Mouse (Mus musculus) myocyte (in vitro differentiated cells): Measurements from ENCODE around the gene Ccdc157. TPM values are rescaled to one million over a fixed set of nuclear protein-coding genes. Genes with fewer than 3 reads are reported as not detected.
A peak's percentile ranks its signal among the peaks of the same experiment; 100 is the strongest.

Source experiments
- H3K27me3 ChIP-seq: one replicate; pipeline ENCODE4 v1.6.1; 2011; ENCODE audit not compliant: control insufficient read depth, insufficient read depth, insufficient read length
- H3K36me3 ChIP-seq: one replicate; pipeline ENCODE4 v1.6.1; 2011; ENCODE audit not compliant: control insufficient read depth, insufficient read depth
- H3K4me2 ChIP-seq: one replicate; pipeline ENCODE4 v1.6.1; 2011; ENCODE audit warnings: low read depth, control low read depth
- H3K4me3 ChIP-seq: one replicate; pipeline ENCODE4 v1.5.1; 2011; ENCODE audit warnings: mild to moderate bottlenecking, control low read depth, moderate library complexity
- H3K79me2 ChIP-seq: one replicate; pipeline ENCODE4 v1.6.1; 2011; ENCODE audit not compliant: control insufficient read depth, insufficient read depth
- H3ac ChIP-seq: one replicate; pipeline ENCODE4 v1.6.1; 2011; ENCODE audit not compliant: control insufficient read depth, insufficient read length
- CEBPB ChIP-seq: IDR thresholded peaks from 2 replicates; pipeline ENCODE4 v1.6.1; 2011; ENCODE audit warnings: mild to moderate bottlenecking, moderate library complexity; ENCODE audit not compliant: poor library complexity, insufficient read depth, severe bottlenecking
- E2F4 ChIP-seq: IDR thresholded peaks from one replicate; pipeline ENCODE4 v1.6.1; 2011; ENCODE audit warnings: mild to moderate bottlenecking, control low read depth, moderate library complexity; ENCODE audit not compliant: insufficient read depth
- MAX ChIP-seq: IDR thresholded peaks from one replicate; pipeline ENCODE4 v1.6.1; 2011; ENCODE audit warnings: low read depth, mild to moderate bottlenecking, control low read depth
- MYOD1 ChIP-seq, 3 experiments: IDR thresholded peaks; one replicate each; pipeline ENCODE4 v1.6.1; 2011; ENCODE audit warnings: control low read depth in 2 of 3, low read depth in 2 of 3, mild to moderate bottlenecking in 2 of 3, moderate library complexity in 1 of 3; ENCODE audit not compliant: insufficient read length in 2 of 3, control insufficient read depth in 1 of 3
- MYOG ChIP-seq, 3 experiments: IDR thresholded peaks; one replicate each; pipeline ENCODE4 v1.6.1; 2011; ENCODE audit warnings: control low read depth in 2 of 3, low read depth in 2 of 3, mild to moderate bottlenecking in 2 of 3; ENCODE audit not compliant: insufficient read length in 2 of 3, control insufficient read depth in 1 of 3, insufficient read depth in 1 of 3
- POLR2A ChIP-seq: IDR thresholded peaks from one replicate; pipeline ENCODE4 v1.6.1; 2011; ENCODE audit warnings: low read depth, mild to moderate bottlenecking, control low read depth, moderate library complexity; ENCODE audit not compliant: insufficient read length
- POLR2AphosphoS2 ChIP-seq: IDR thresholded peaks from one replicate; pipeline ENCODE4 v1.6.1; 2011; ENCODE audit warnings: low read depth, control low read depth; ENCODE audit not compliant: insufficient read length
- REST ChIP-seq: IDR thresholded peaks from one replicate; pipeline ENCODE4 v1.6.1; 2011; ENCODE audit warnings: mild to moderate bottlenecking, control low read depth, moderate library complexity; ENCODE audit not compliant: insufficient read depth, insufficient read length
- SRF ChIP-seq: IDR thresholded peaks from one replicate; pipeline ENCODE4 v1.6.1; 2011; ENCODE audit warnings: low read depth; ENCODE audit not compliant: control insufficient read depth, insufficient read length
- TCF12 ChIP-seq: IDR thresholded peaks from one replicate; pipeline ENCODE4 v1.6.1; 2011; ENCODE audit warnings: mild to moderate bottlenecking, control low read depth; ENCODE audit not compliant: poor library complexity, insufficient read depth, severe bottlenecking
- TCF3 ChIP-seq: IDR thresholded peaks from one replicate; pipeline ENCODE4 v1.6.1; 2011; ENCODE audit warnings: low read depth, control low read depth; ENCODE audit not compliant: insufficient read length
- USF1 ChIP-seq: IDR thresholded peaks from one replicate; pipeline ENCODE4 v1.6.1; 2011; ENCODE audit warnings: low read depth, mild to moderate bottlenecking, control low read depth, moderate library complexity
- polyA plus RNA-seq: library from polyadenylated mRNA; unstranded; fragments of >200 nt; fragmentation: generic; extraction: Trizol; gene quantifications from one replicate; pipeline ENCODE4 v1.2.1, GENCODE M21; 2012; ENCODE audit warnings: missing spikeins

The Ccdc157 gene
- polyA plus RNA-seq, 1 experiment, result 5.6 TPM

GRCm38 (mm10) chr11:4164701-4165100 lies 4.6 kb upstream of the Ccdc157 start:
- Histone ChIP-seq H3K27me3 (no peaks in the 10 kb centered on the region), H3K36me3 (peaks cover 47% of the 10 kb centered on the region), H3K79me2 (peaks cover 62% of the 10 kb centered on the region), H3ac (no peak overlapping the region), H3K4me2 (no peak overlapping the region), H3K4me3 (no peak overlapping the region)
- no peak for TF ChIP-seq MYOG (IDR thresholded peaks at IDR 0.05; ENCODE audit: control insufficient read depth in 1 of 3, insufficient read depth in 1 of 3, insufficient read length in 2 of 3, low read depth in 2 of 3)
- no peak for TF ChIP-seq USF1
- TF ChIP-seq POLR2AphosphoS2, result no peak
- TF ChIP-seq MAX, result no peak
- TF ChIP-seq MYOD1 (IDR thresholded peaks at IDR 0.05; ENCODE audit: control insufficient read depth in 1 of 3, insufficient read length in 2 of 3, low read depth in 2 of 3), result no peak
- no peak for TF ChIP-seq TCF3
- TF ChIP-seq REST, result no peak
- no peak for TF ChIP-seq SRF
- no peak for TF ChIP-seq E2F4
- TF ChIP-seq TCF12, result no peak
- no peak for TF ChIP-seq POLR2A
- no peak for TF ChIP-seq CEBPB

- H3K79me2 ChIP-seq, result peaks cover 55% of the 10 kb centered on the region
- peak overlapping the region; percentile 95 for H3K4me2 ChIP-seq
- TF ChIP-seq POLR2AphosphoS2 (no peak), USF1 (no peak), POLR2A (no peak), SRF (no peak), REST (no peak), TCF3 (no peak), MYOD1 (IDR thresholded peaks at IDR 0.05; ENCODE audit: control insufficient read depth in 1 of 3, insufficient read length in 2 of 3, low read depth in 2 of 3) (no peak), CEBPB (no peak), MAX (no peak), TCF12 (no peak), E2F4 (no peak), MYOG (IDR thresholded peaks at IDR 0.05; ENCODE audit: control insufficient read depth in 1 of 3, insufficient read depth in 1 of 3, insufficient read length in 2 of 3, low read depth in 2 of 3) (no peak)
- H3ac ChIP-seq, result peak overlapping the region; percentile 66
- H3K27me3 ChIP-seq, result no peaks in the 10 kb centered on the region
- H3K36me3 ChIP-seq, result peaks cover 20% of the 10 kb centered on the region
- H3K4me3 ChIP-seq, result peak overlapping the region; percentile 78
Observed at GRCm38 (mm10) chr11:4160758-4161480, 826 bp upstream of the Ccdc157 start.

GRCm38 (mm10) chr11:4158676-4159075 lies 1.4 kb downstream of the Ccdc157 start:
- Histone ChIP-seq H3K4me3 (no peak overlapping the region), H3K27me3 (no peaks in the 10 kb centered on the region), H3K4me2 (no peak overlapping the region), H3ac (no peak overlapping the region), H3K79me2 (peaks cover 33% of the 10 kb centered on the region), H3K36me3 (peaks cover 9% of the 10 kb centered on the region)
- TF ChIP-seq POLR2A (no peak), REST (no peak), POLR2AphosphoS2 (no peak), SRF (no peak), MYOD1 (IDR thresholded peaks at IDR 0.05; ENCODE audit: control insufficient read depth in 1 of 3, insufficient read length in 2 of 3, low read depth in 2 of 3) (no peak), TCF3 (no peak), E2F4 (no peak), MAX (no peak), CEBPB (no peak), MYOG (IDR thresholded peaks at IDR 0.05; ENCODE audit: control insufficient read depth in 1 of 3, insufficient read depth in 1 of 3, insufficient read length in 2 of 3, low read depth in 2 of 3) (no peak), USF1 (no peak), TCF12 (no peak)

GRCm38 (mm10) chr11:4155641-4156040 lies 4.5 kb downstream of the Ccdc157 start:
- Histone ChIP-seq H3ac (no peak overlapping the region), H3K27me3 (no peaks in the 10 kb centered on the region), H3K79me2 (peaks cover 3% of the 10 kb centered on the region), H3K36me3 (no peaks in the 10 kb centered on the region), H3K4me3 (no peak overlapping the region), H3K4me2 (no peak overlapping the region)
- TF ChIP-seq MYOG (IDR thresholded peaks at IDR 0.05; ENCODE audit: control insufficient read depth in 1 of 3, insufficient read depth in 1 of 3, insufficient read length in 2 of 3, low read depth in 2 of 3) (no peak), USF1 (no peak), SRF (no peak), CEBPB (no peak), E2F4 (no peak), REST (no peak), MAX (no peak), TCF12 (no peak), POLR2AphosphoS2 (no peak), TCF3 (no peak), MYOD1 (IDR thresholded peaks at IDR 0.05; ENCODE audit: control insufficient read depth in 1 of 3, insufficient read length in 2 of 3, low read depth in 2 of 3) (no peak), POLR2A (no peak)
